Mouse (Mus musculus): ENCODE measurements around the gene Spag5. TPM values are rescaled to one million over a fixed set of nuclear protein-coding genes. Genes with fewer than 3 reads are reported as not detected.

Gene Spag5
- polyA plus RNA-seq, 1 experiment = 46.1 TPM

- Histone ChIP-seq H3K4me1 (replicated peaks; ENCODE audit: control insufficient read depth, insufficient read depth, low read length) (no peaks in the 10 kb centered on the region), H3K27me3 (ENCODE audit: control insufficient read depth, insufficient read depth, low read length) (no peaks in the 10 kb centered on the region), H3K36me3 (ENCODE audit: control insufficient read depth, insufficient read depth, low read length) (no peaks in the 10 kb centered on the region), H3K4me3 (ENCODE audit: control insufficient read depth, insufficient read depth, low read length) (no peak overlapping the region), H3K27ac (ENCODE audit: control insufficient read depth, insufficient read depth, low read length) (no peak overlapping the region)
- no peak for DNase-seq
- 95% methylated on average over 15 of the region's 15 CpGs for WGBS
- TF ChIP-seq CTCF (IDR thresholded peaks at IDR 0.05; ENCODE audit: borderline replicate concordance, control insufficient read depth, extremely low read depth, insufficient read depth, low read length, poor library complexity) (no peak), POLR2A (IDR thresholded peaks at IDR 0.05; ENCODE audit: control insufficient read depth, extremely low read depth, insufficient read depth, low read length, poor library complexity) (no peak)
Observed at GRCm38 (mm10) chr11:78367456-78368225, 66.3 kb downstream of the Spag5 start.

GRCm38 (mm10) chr11:78370389-78370788, 69.1 kb downstream of the Spag5 start:
- H3K27me3 ChIP-seq (ENCODE audit: control insufficient read depth, insufficient read depth, low read length) = no peaks in the 10 kb centered on the region
- no peaks in the 10 kb centered on the region for H3K36me3 ChIP-seq (ENCODE audit: control insufficient read depth, insufficient read depth, low read length)
- no peak overlapping the region for H3K27ac ChIP-seq (ENCODE audit: control insufficient read depth, insufficient read depth, low read length)
- WGBS = 77% methylated on average over 1 of the region's 1 CpGs
- TF ChIP-seq POLR2A (IDR thresholded peaks at IDR 0.05; ENCODE audit: control insufficient read depth, extremely low read depth, insufficient read depth, low read length, poor library complexity) (no peak), CTCF (IDR thresholded peaks at IDR 0.05; ENCODE audit: borderline replicate concordance, control insufficient read depth, extremely low read depth, insufficient read depth, low read length, poor library complexity) (no peak)
- DNase-seq = no peak
- H3K4me3 ChIP-seq (ENCODE audit: control insufficient read depth, insufficient read depth, low read length) = no peak overlapping the region
- H3K4me1 ChIP-seq (replicated peaks; ENCODE audit: control insufficient read depth, insufficient read depth, low read length) = no peaks in the 10 kb centered on the region

- no peak overlapping the region for H3K27ac ChIP-seq (ENCODE audit: control insufficient read depth, insufficient read depth, low read length)
- 0 out of 2 replicates have a peak, but pooled peaks cover 4% of the 10 kb centered on the region for H3K4me1 ChIP-seq (replicated peaks; ENCODE audit: control insufficient read depth, insufficient read depth, low read length)
- H3K27me3 ChIP-seq (ENCODE audit: control insufficient read depth, insufficient read depth, low read length) = no peaks in the 10 kb centered on the region
- DNase-seq = no peak
- no peak for TF ChIP-seq POLR2A (IDR thresholded peaks at IDR 0.05; ENCODE audit: control insufficient read depth, extremely low read depth, insufficient read depth, low read length, poor library complexity)
- TF ChIP-seq CTCF (IDR thresholded peaks at IDR 0.05; ENCODE audit: borderline replicate concordance, control insufficient read depth, extremely low read depth, insufficient read depth, low read length, poor library complexity) = no peak
- H3K4me3 ChIP-seq (ENCODE audit: control insufficient read depth, insufficient read depth, low read length) = no peak overlapping the region
- no peaks in the 10 kb centered on the region for H3K36me3 ChIP-seq (ENCODE audit: control insufficient read depth, insufficient read depth, low read length)
- 97% methylated on average over 11 of the region's 11 CpGs for WGBS
Observed at GRCm38 (mm10) chr11:78371711-78372110, 70.4 kb downstream of the Spag5 start.

Other genes starting within 250 kb of the Spag5 start
- gene Eral1, start 221.1 kb upstream of the Spag5 start, polyA plus RNA-seq (2012; rRNA removed) = 41.7 and 45.7 TPM in 2 replicates
- 17.6 and 18.9 TPM in 2 replicates for gene Fam222b, start 206.9 kb upstream of the Spag5 start, polyA plus RNA-seq (2012; rRNA removed)
- 275 TPM in 2 replicates for gene Traf4, start 135.9 kb upstream of the Spag5 start, polyA plus RNA-seq (2012; rRNA removed)
- 27.0 and 27.4 TPM in 2 replicates for gene Nek8, start 124.9 kb upstream of the Spag5 start, polyA plus RNA-seq (2012; rRNA removed)
- gene Tlcd1, start 124.8 kb upstream of the Spag5 start, polyA plus RNA-seq (2012; rRNA removed) = 30.0 and 33.1 TPM in 2 replicates
- gene Rpl23a, start 117.9 kb upstream of the Spag5 start, polyA plus RNA-seq (2012; rRNA removed) = 193 and 312 TPM in 2 replicates
- gene Rab34, start 113.1 kb upstream of the Spag5 start, polyA plus RNA-seq (2012; rRNA removed) = 15.4 and 18.5 TPM in 2 replicates
- gene Proca1, start 108.1 kb upstream of the Spag5 start, polyA plus RNA-seq (2012; rRNA removed) = 0.23 and 0.66 TPM in 2 replicates
- gene Sdf2, start 55.8 kb upstream of the Spag5 start, polyA plus RNA-seq (2012; rRNA removed) = 95.9 and 132 TPM in 2 replicates
- 36.2 and 38.8 TPM in 2 replicates for gene Supt6, start 55.5 kb upstream of the Spag5 start, polyA plus RNA-seq (2012; rRNA removed)
- gene 2610507B11Rik, start 39.8 kb upstream of the Spag5 start, polyA plus RNA-seq (2012; rRNA removed) = 98.5 and 104 TPM in 2 replicates
- 0.32 and 0.38 TPM in 2 replicates for gene BC030499, start 10.7 kb upstream of the Spag5 start, polyA plus RNA-seq (2012; rRNA removed)
- gene Aldoc, start 21.4 kb downstream of the Spag5 start, polyA plus RNA-seq (2012; rRNA removed) = 2.4 and 3.0 TPM in 2 replicates
- 88.3 and 95.0 TPM in 2 replicates for gene Pigs, start 26.9 kb downstream of the Spag5 start, polyA plus RNA-seq (2012; rRNA removed)
- gene Unc119, start 42.0 kb downstream of the Spag5 start, polyA plus RNA-seq (2012; rRNA removed) = 31.1 and 42.0 TPM in 2 replicates
- 27.0 and 31.3 TPM in 2 replicates for gene Foxn1, start 85.0 kb downstream of the Spag5 start, polyA plus RNA-seq (2012; rRNA removed)
- gene Slc13a2, start 120.7 kb downstream of the Spag5 start, polyA plus RNA-seq (2012; rRNA removed) = 0.61 and 0.68 TPM in 2 replicates
- gene Slc46a1, start 164.2 kb downstream of the Spag5 start, polyA plus RNA-seq (2012; rRNA removed) = 8.3 and 11.2 TPM in 2 replicates
- 0.62 and 0.97 TPM in 2 replicates for gene Sarm1, start 196.2 kb downstream of the Spag5 start, polyA plus RNA-seq (2012; rRNA removed)
- gene Vtn, start 197.6 kb downstream of the Spag5 start, polyA plus RNA-seq (2012; rRNA removed) = 5.5 and 8.9 TPM in 2 replicates
- gene Sebox, start 201.9 kb downstream of the Spag5 start, polyA plus RNA-seq (2012; rRNA removed) = 0.09 and 0.13 TPM in 2 replicates
- gene Tmem199, start 210.6 kb downstream of the Spag5 start, polyA plus RNA-seq (2012; rRNA removed) = 13.5 and 17.3 TPM in 2 replicates
- 41.3 and 43.6 TPM in 2 replicates for gene Poldip2, start 210.7 kb downstream of the Spag5 start, polyA plus RNA-seq (2012; rRNA removed)
- gene Tnfaip1, start 234.8 kb downstream of the Spag5 start, polyA plus RNA-seq (2012; rRNA removed) = 13.4 and 14.3 TPM in 2 replicates
- gene Ift20, start 234.8 kb downstream of the Spag5 start, polyA plus RNA-seq (2012; rRNA removed) = 58.4 and 60.7 TPM in 2 replicates
- gene Tmem97, start 249.2 kb downstream of the Spag5 start, polyA plus RNA-seq (2012; rRNA removed) = 20.6 and 21.6 TPM in 2 replicates